Mouse (Mus musculus) limb, embryonic 15.5 days (tissue): ENCODE measurements around the gene Cse1l. TPM values are rescaled to one million over a fixed set of nuclear protein-coding genes. Genes with fewer than 3 reads are reported as not detected.

Experiments used
- ATAC-seq: fragments of 200-750 bp; cut with Nextera tagmentation; 2 replicates; pipeline ENCODE4 v1.8.0; 2017; ENCODE audit warnings: low read depth, moderate TSS enrichment; ENCODE audit not compliant: insufficient number of reproducible peaks, low FRiP score, low TSS enrichment
- H3K27ac ChIP-seq: fragments of 300-500 bp; sonication (generic); 2 replicates; pipeline ENCODE4 v1.5.1; 2015; ENCODE audit warnings: moderate library complexity, mild to moderate bottlenecking, inconsistent platforms
- H3K27me3 ChIP-seq: fragments of 300-500 bp; sonication (generic); 2 replicates; pipeline ENCODE4 v1.6.1; 2015; ENCODE audit warnings: inconsistent platforms
- H3K36me3 ChIP-seq: fragments of 300-500 bp; sonication (generic); 2 replicates; pipeline ENCODE4 v1.6.1; 2015; ENCODE audit warnings: inconsistent platforms
- H3K4me1 ChIP-seq: fragments of 300-500 bp; sonication (generic); 2 replicates; pipeline ENCODE4 v1.6.1; 2015; ENCODE audit warnings: inconsistent platforms
- H3K4me2 ChIP-seq: fragments of 300-500 bp; sonication (generic); 2 replicates; pipeline ENCODE4 v1.6.1; 2015; ENCODE audit warnings: mild to moderate bottlenecking, inconsistent platforms
- H3K4me3 ChIP-seq: fragments of 300-500 bp; sonication (generic); 2 replicates; pipeline ENCODE4 v1.5.1; 2015; ENCODE audit warnings: mild to moderate bottlenecking, inconsistent platforms
- H3K9ac ChIP-seq: fragments of 300-500 bp; sonication (generic); 2 replicates; pipeline ENCODE4 v1.6.1; 2015; ENCODE audit warnings: inconsistent platforms
- H3K9me3 ChIP-seq: fragments of 300-500 bp; sonication (generic); 2 replicates; pipeline ENCODE4 v1.6.1; 2016; ENCODE audit warnings: inconsistent platforms
- WGBS: fragments of 180-500 bp; shearing (Covaris S2); methylation state at CpG from one replicate; pipeline ENCODE4 v1.1.7; 2015; 5-methylcytosine and 5-hydroxymethylcytosine counted together
- polyA plus RNA-seq: library from polyadenylated mRNA; unstranded; fragments of >200 nt; fragmentation: Nextera tagmentation; extraction: Ambion mirVana; gene quantifications from 2 replicates; pipeline ENCODE4 v1.2.1, GENCODE M21; 2015

The Cse1l gene
- polyA plus RNA-seq, 1 experiment from 2014 or later: 83.7 TPM

- ATAC-seq: no peak
- Histone ChIP-seq H3K36me3 (peaks cover 43% of the 10 kb centered on the region), H3K9ac (no peak overlapping the region), H3K4me1 (no peaks in the 10 kb centered on the region), H3K27me3 (no peaks in the 10 kb centered on the region), H3K9me3 (no peaks in the 10 kb centered on the region), H3K4me2 (no peak overlapping the region), H3K4me3 (no peak overlapping the region), H3K27ac (no peak overlapping the region)
- 64% methylated on average over 10 of the region's 10 CpGs for WGBS
These were observed 20.2 kb upstream of the Cse1l start for GRCm38 (mm10) chr2:166885619-166886018.

- no peak for ATAC-seq
- Histone ChIP-seq H3K27ac (no peak overlapping the region), H3K36me3 (peaks cover 40% of the 10 kb centered on the region), H3K27me3 (no peaks in the 10 kb centered on the region), H3K9me3 (no peaks in the 10 kb centered on the region), H3K4me3 (no peak overlapping the region), H3K4me1 (no peaks in the 10 kb centered on the region), H3K4me2 (no peak overlapping the region), H3K9ac (no peak overlapping the region)
- 86% methylated on average over 3 of the region's 3 CpGs for WGBS
These were observed 19.6 kb upstream of the Cse1l start for GRCm38 (mm10) chr2:166886231-166886630.

- no peak overlapping the region for H3K9ac ChIP-seq
- peaks cover 42% of the 10 kb centered on the region for H3K36me3 ChIP-seq
- no peak for ATAC-seq
- H3K9me3 ChIP-seq: no peaks in the 10 kb centered on the region
- no peaks in the 10 kb centered on the region for H3K27me3 ChIP-seq
- no peak overlapping the region for H3K4me3 ChIP-seq
- no peak overlapping the region for H3K27ac ChIP-seq
- H3K4me2 ChIP-seq: no peak overlapping the region
- 41% methylated on average over 11 of the region's 11 CpGs for WGBS
- H3K4me1 ChIP-seq: no peaks in the 10 kb centered on the region
These were observed 18.0 kb upstream of the Cse1l start for GRCm38 (mm10) chr2:166887816-166888215.

- H3K9ac ChIP-seq: no peak overlapping the region
- no peaks in the 10 kb centered on the region for H3K9me3 ChIP-seq
- peaks cover 47% of the 10 kb centered on the region for H3K36me3 ChIP-seq
- no peak overlapping the region for H3K4me3 ChIP-seq
- no peaks in the 10 kb centered on the region for H3K27me3 ChIP-seq
- H3K4me1 ChIP-seq: no peaks in the 10 kb centered on the region
- no peak overlapping the region for H3K27ac ChIP-seq
- 76% methylated on average over 9 of the region's 9 CpGs for WGBS
- ATAC-seq: no peak
- no peak overlapping the region for H3K4me2 ChIP-seq
These were observed 14.4 kb upstream of the Cse1l start for GRCm38 (mm10) chr2:166891366-166891880.

- no peaks in the 10 kb centered on the region for H3K27me3 ChIP-seq
These were observed 13.6 kb upstream of the Cse1l start for GRCm38 (mm10) chr2:166892158-166892680.

GRCm38 (mm10) chr2:166893036-166893435 lies 12.8 kb upstream of the Cse1l start:
- no peaks in the 10 kb centered on the region for H3K27me3 ChIP-seq
- peaks cover 43% of the 10 kb centered on the region for H3K36me3 ChIP-seq
- no peak overlapping the region for H3K9ac ChIP-seq
- WGBS: 90% methylated on average over 5 of the region's 5 CpGs
- H3K4me3 ChIP-seq: no peak overlapping the region
- H3K9me3 ChIP-seq: no peaks in the 10 kb centered on the region
- no peak overlapping the region for H3K27ac ChIP-seq
- ATAC-seq: no peak
- no peaks in the 10 kb centered on the region for H3K4me1 ChIP-seq
- no peak overlapping the region for H3K4me2 ChIP-seq

More at GRCm38 (mm10) chr2:166892158-166892680, 13.6 kb upstream of the Cse1l start:
- no peak overlapping the region for H3K4me3 ChIP-seq
- H3K9me3 ChIP-seq: no peaks in the 10 kb centered on the region
- 90% methylated on average over 8 of the region's 8 CpGs for WGBS
- no peaks in the 10 kb centered on the region for H3K4me1 ChIP-seq
- no peak overlapping the region for H3K27ac ChIP-seq
- peaks cover 44% of the 10 kb centered on the region for H3K36me3 ChIP-seq
- no peak overlapping the region for H3K4me2 ChIP-seq
- no peak overlapping the region for H3K9ac ChIP-seq
- no peak for ATAC-seq

- 82% methylated on average over 13 of the region's 13 CpGs for WGBS
- Histone ChIP-seq H3K36me3 (peaks cover 31% of the 10 kb centered on the region), H3K9me3 (no peaks in the 10 kb centered on the region), H3K4me3 (no peak overlapping the region), H3K27ac (no peak overlapping the region), H3K4me2 (no peak overlapping the region), H3K27me3 (no peaks in the 10 kb centered on the region), H3K9ac (no peak overlapping the region), H3K4me1 (no peaks in the 10 kb centered on the region)
- no peak for ATAC-seq
These were observed 9.5 kb upstream of the Cse1l start for GRCm38 (mm10) chr2:166896368-166896767.

GRCm38 (mm10) chr2:166896974-166897373 lies 8.9 kb upstream of the Cse1l start:
- 89% methylated on average over 12 of the region's 12 CpGs for WGBS
- no peak overlapping the region for H3K9ac ChIP-seq
- H3K4me1 ChIP-seq: no peaks in the 10 kb centered on the region
- no peak for ATAC-seq
- H3K9me3 ChIP-seq: no peaks in the 10 kb centered on the region
- H3K4me3 ChIP-seq: no peak overlapping the region
- H3K27me3 ChIP-seq: no peaks in the 10 kb centered on the region
- no peak overlapping the region for H3K27ac ChIP-seq
- no peak overlapping the region for H3K4me2 ChIP-seq
- peaks cover 26% of the 10 kb centered on the region for H3K36me3 ChIP-seq

GRCm38 (mm10) chr2:166899161-166899560 lies 6.7 kb upstream of the Cse1l start:
- no peak overlapping the region for H3K4me3 ChIP-seq
- WGBS: 84% methylated on average over 2 of the region's 2 CpGs
- peaks cover 9% of the 10 kb centered on the region for H3K36me3 ChIP-seq
- H3K27ac ChIP-seq: no peak overlapping the region
- H3K9ac ChIP-seq: no peak overlapping the region
- no peak for ATAC-seq
- H3K4me1 ChIP-seq: no peaks in the 10 kb centered on the region
- no peaks in the 10 kb centered on the region for H3K9me3 ChIP-seq
- no peaks in the 10 kb centered on the region for H3K27me3 ChIP-seq
- no peak overlapping the region for H3K4me2 ChIP-seq

- peaks cover 3% of the 10 kb centered on the region; the same call in 1 of the 2 replicates for H3K36me3 ChIP-seq
- no peak overlapping the region for H3K4me2 ChIP-seq
- no peak overlapping the region for H3K4me3 ChIP-seq
- H3K27ac ChIP-seq: no peak overlapping the region
- no peaks in the 10 kb centered on the region for H3K9me3 ChIP-seq
- H3K4me1 ChIP-seq: no peaks in the 10 kb centered on the region
- no peak overlapping the region for H3K9ac ChIP-seq
- ATAC-seq: no peak
- no peaks in the 10 kb centered on the region for H3K27me3 ChIP-seq
- 70% methylated on average over 3 of the region's 3 CpGs for WGBS
These were observed 6.1 kb upstream of the Cse1l start for GRCm38 (mm10) chr2:166899746-166900145.

- H3K9me3 ChIP-seq: no peaks in the 10 kb centered on the region
- no peak overlapping the region for H3K9ac ChIP-seq
- H3K4me1 ChIP-seq: peaks cover 4% of the 10 kb centered on the region
- H3K27ac ChIP-seq: no peak overlapping the region
- no peak overlapping the region for H3K4me3 ChIP-seq
- no peaks in the 10 kb centered on the region for H3K27me3 ChIP-seq
- 0 out of 2 replicates have a peak, but pooled peaks cover 3% of the 10 kb centered on the region for H3K36me3 ChIP-seq
- WGBS: 90% methylated on average over 8 of the region's 8 CpGs
- H3K4me2 ChIP-seq: no peak overlapping the region
- ATAC-seq: no peak
These were observed 4.9 kb upstream of the Cse1l start for GRCm38 (mm10) chr2:166900792-166901505.

GRCm38 (mm10) chr2:166903719-166904282 lies 2.0 kb upstream of the Cse1l start:
- H3K36me3 ChIP-seq: no peaks in the 10 kb centered on the region
- H3K4me3 ChIP-seq: no peak overlapping the region
- 93% methylated on average over 6 of the region's 6 CpGs for WGBS
- H3K4me2 ChIP-seq: no peak overlapping the region
- no peak overlapping the region for H3K27ac ChIP-seq
- peaks cover 15% of the 10 kb centered on the region for H3K4me1 ChIP-seq
- no peaks in the 10 kb centered on the region for H3K9me3 ChIP-seq
- H3K27me3 ChIP-seq: no peaks in the 10 kb centered on the region
- H3K9ac ChIP-seq: no peak overlapping the region
- ATAC-seq: no peak
